Mouse (Mus musculus) lung, embryonic 15.5 days (tissue): ENCODE measurements around the gene Cask. TPM values are rescaled to one million over a fixed set of nuclear protein-coding genes. Genes with fewer than 3 reads are reported as not detected.
"Not testable (repeated sequence)": the region's sequence is repeated elsewhere in the genome, so short reads cannot be mapped to it uniquely, and the experiment has no call there.

Experiments
- ATAC-seq: fragments of 200-750 bp; cut with Nextera tagmentation; 2 replicates; pipeline ENCODE4 v1.8.0; 2017; ENCODE audit warnings: moderate number of reproducible peaks, borderline replicate concordance; ENCODE audit not compliant: low FRiP score, low TSS enrichment; ENCODE audit errors: extremely low read depth
- H3K27ac ChIP-seq: fragments of 300-500 bp; sonication (generic); 2 replicates; pipeline ENCODE4 v1.5.1; 2015; ENCODE audit warnings: moderate library complexity, mild to moderate bottlenecking, inconsistent platforms
- H3K27me3 ChIP-seq: fragments of 300-500 bp; sonication (generic); 2 replicates; pipeline ENCODE4 v1.6.1; 2015; ENCODE audit warnings: inconsistent platforms
- H3K36me3 ChIP-seq: fragments of 300-500 bp; sonication (generic); 2 replicates; pipeline ENCODE4 v1.6.1; 2015; ENCODE audit warnings: inconsistent platforms
- H3K4me1 ChIP-seq: fragments of 300-500 bp; sonication (generic); 2 replicates; pipeline ENCODE4 v1.6.1; 2015; ENCODE audit warnings: inconsistent platforms
- H3K4me2 ChIP-seq: fragments of 300-500 bp; sonication (generic); 2 replicates; pipeline ENCODE4 v1.6.1; 2015; ENCODE audit warnings: inconsistent platforms, mild to moderate bottlenecking, moderate library complexity
- H3K4me3 ChIP-seq: fragments of 300-500 bp; sonication (generic); 2 replicates; pipeline ENCODE4 v1.5.1; 2015; ENCODE audit warnings: mild to moderate bottlenecking, inconsistent platforms
- H3K9ac ChIP-seq: fragments of 300-500 bp; sonication (generic); 2 replicates; pipeline ENCODE4 v1.6.1; 2015; ENCODE audit warnings: inconsistent platforms
- H3K9me3 ChIP-seq: fragments of 300-500 bp; sonication (generic); 2 replicates; pipeline ENCODE4 v1.6.1; 2016; ENCODE audit warnings: inconsistent platforms
- WGBS: fragments of 180-500 bp; shearing (Covaris S2); methylation state at CpG from one replicate; pipeline ENCODE4 v1.1.7; 2015; 5-methylcytosine and 5-hydroxymethylcytosine counted together
- polyA plus RNA-seq: library from polyadenylated mRNA; unstranded; fragments of >200 nt; fragmentation: Nextera tagmentation; extraction: Ambion mirVana; gene quantifications from 2 replicates; pipeline ENCODE4 v1.2.1, GENCODE M21; 2015

The Cask gene
- polyA plus RNA-seq, 1 experiment from 2014 or later: 11.6 TPM

- Histone ChIP-seq H3K36me3 (no peaks in the 10 kb centered on the region), H3K9me3 (no peaks in the 10 kb centered on the region), H3K4me3 (no peak overlapping the region), H3K27ac (no peak overlapping the region), H3K4me2 (no peak overlapping the region), H3K9ac (no peak overlapping the region), H3K4me1 (no peaks in the 10 kb centered on the region), H3K27me3 (no peaks in the 10 kb centered on the region)
- ATAC-seq: no peak
- 76% methylated on average over 2 of the region's 2 CpGs for WGBS
Observed at GRCm38 (mm10) chrX:13798754-13799153, 52.4 kb downstream of the Cask start.

GRCm38 (mm10) chrX:13765672-13766071, 85.5 kb downstream of the Cask start:
- H3K27me3 ChIP-seq: no peaks in the 10 kb centered on the region
- WGBS: 81% methylated on average over 1 of the region's 1 CpGs

DNA sequence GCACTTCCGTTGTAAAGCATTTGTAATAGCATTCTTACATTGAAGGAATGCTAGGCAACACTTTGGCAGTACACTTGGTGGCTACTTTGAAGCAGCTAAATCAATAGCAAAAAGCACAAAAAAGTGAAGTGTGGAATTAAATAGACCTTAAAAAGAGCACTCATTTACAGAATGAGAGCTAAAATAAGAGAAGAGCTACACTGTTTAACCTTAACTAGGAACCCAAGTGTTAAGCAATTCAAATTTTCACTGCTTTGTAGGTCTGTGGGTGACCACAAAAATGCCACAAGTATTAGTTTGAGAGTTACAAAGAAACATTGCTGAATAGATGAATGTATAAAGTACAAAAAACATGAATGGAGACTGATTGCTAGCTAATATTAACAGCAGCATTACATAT, 86.1 kb downstream of the Cask start:
- WGBS: 54% methylated on average over 1 of the region's 1 CpGs
- ATAC-seq: no peak
- H3K4me3 ChIP-seq: no peak overlapping the region
- H3K9ac ChIP-seq: no peak overlapping the region
- no peaks in the 10 kb centered on the region for H3K9me3 ChIP-seq
- no peak overlapping the region for H3K4me2 ChIP-seq
- no peak overlapping the region for H3K27ac ChIP-seq
- H3K27me3 ChIP-seq: no peaks in the 10 kb centered on the region
- no peaks in the 10 kb centered on the region for H3K36me3 ChIP-seq
- no peaks in the 10 kb centered on the region for H3K4me1 ChIP-seq

More at GRCm38 (mm10) chrX:13765672-13766071, 85.5 kb downstream of the Cask start:
- H3K27ac ChIP-seq: no peak overlapping the region
- ATAC-seq: no peak
- H3K4me3 ChIP-seq: no peak overlapping the region
- H3K4me2 ChIP-seq: no peak overlapping the region
- no peaks in the 10 kb centered on the region for H3K9me3 ChIP-seq
- no peak overlapping the region for H3K9ac ChIP-seq
- no peaks in the 10 kb centered on the region for H3K36me3 ChIP-seq
- H3K4me1 ChIP-seq: no peaks in the 10 kb centered on the region

- ATAC-seq: no peak
Observed at GRCm38 (mm10) chrX:13757279-13758005, 93.7 kb downstream of the Cask start.

DNA sequence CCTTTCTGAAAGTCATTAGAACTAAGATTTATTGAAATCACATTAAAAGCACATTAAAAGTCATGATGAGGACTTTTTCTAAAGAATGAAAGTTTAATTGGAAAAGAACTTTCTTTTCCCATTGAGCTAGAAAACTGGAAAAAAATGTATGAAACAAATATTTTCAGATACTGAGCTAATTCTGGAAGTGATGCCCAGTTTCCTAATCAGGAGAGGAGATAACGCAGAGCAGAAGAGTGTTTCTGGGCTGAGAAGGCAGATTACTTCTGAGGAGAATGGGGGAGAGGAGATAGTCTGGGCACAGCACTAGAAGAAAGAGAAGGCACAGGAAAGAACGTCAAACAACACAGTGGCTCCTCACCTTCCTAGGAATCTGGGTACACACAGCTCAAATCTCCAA, 110.1 kb downstream of the Cask start:
- 43% methylated on average over 2 of the region's 2 CpGs for WGBS
- no peak overlapping the region for H3K9ac ChIP-seq

More at GRCm38 (mm10) chrX:13757279-13758005, 93.7 kb downstream of the Cask start:
- Histone ChIP-seq H3K9ac (no peak overlapping the region), H3K4me3 (no peak overlapping the region), H3K27ac (no peak overlapping the region), H3K4me1 (no peaks in the 10 kb centered on the region), H3K9me3 (no peaks in the 10 kb centered on the region), H3K36me3 (no peaks in the 10 kb centered on the region), H3K27me3 (no peaks in the 10 kb centered on the region), H3K4me2 (no peak overlapping the region)
- WGBS: 29% methylated on average over 3 of the region's 3 CpGs

DNA sequence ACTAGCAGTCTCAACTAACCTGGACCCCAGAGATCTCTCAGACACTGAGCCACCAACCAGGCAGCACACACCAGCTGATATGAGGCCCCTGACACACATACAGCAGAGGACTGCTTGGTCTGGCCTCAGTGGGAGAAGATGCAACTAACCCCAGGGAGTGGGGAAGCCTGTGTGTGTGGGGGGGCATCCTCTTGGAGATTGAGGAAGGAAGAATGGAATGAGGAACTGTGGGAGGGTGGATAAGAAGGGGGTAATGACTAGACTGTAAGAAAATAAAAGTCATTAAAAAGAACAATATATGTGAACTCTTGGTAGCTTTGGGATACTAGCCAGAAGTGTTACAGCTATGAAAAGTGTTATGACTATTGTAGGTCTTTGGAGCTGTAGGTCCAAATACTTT, 120.4 kb downstream of the Cask start:
- not testable (repeated sequence) for H3K27ac ChIP-seq, H3K4me1 ChIP-seq, ATAC-seq, H3K4me2 ChIP-seq, H3K9me3 ChIP-seq, H3K27me3 ChIP-seq, H3K9ac ChIP-seq, H3K4me3 ChIP-seq, H3K36me3 ChIP-seq

More for the DNA sequence above, 110.1 kb downstream of the Cask start:
- no peak overlapping the region for H3K4me2 ChIP-seq
- no peak for ATAC-seq
- H3K4me1 ChIP-seq: no peaks in the 10 kb centered on the region
- no peak overlapping the region for H3K27ac ChIP-seq
- H3K36me3 ChIP-seq: no peaks in the 10 kb centered on the region
- no peaks in the 10 kb centered on the region for H3K27me3 ChIP-seq
- H3K4me3 ChIP-seq: no peak overlapping the region
- H3K9me3 ChIP-seq: no peaks in the 10 kb centered on the region

DNA sequence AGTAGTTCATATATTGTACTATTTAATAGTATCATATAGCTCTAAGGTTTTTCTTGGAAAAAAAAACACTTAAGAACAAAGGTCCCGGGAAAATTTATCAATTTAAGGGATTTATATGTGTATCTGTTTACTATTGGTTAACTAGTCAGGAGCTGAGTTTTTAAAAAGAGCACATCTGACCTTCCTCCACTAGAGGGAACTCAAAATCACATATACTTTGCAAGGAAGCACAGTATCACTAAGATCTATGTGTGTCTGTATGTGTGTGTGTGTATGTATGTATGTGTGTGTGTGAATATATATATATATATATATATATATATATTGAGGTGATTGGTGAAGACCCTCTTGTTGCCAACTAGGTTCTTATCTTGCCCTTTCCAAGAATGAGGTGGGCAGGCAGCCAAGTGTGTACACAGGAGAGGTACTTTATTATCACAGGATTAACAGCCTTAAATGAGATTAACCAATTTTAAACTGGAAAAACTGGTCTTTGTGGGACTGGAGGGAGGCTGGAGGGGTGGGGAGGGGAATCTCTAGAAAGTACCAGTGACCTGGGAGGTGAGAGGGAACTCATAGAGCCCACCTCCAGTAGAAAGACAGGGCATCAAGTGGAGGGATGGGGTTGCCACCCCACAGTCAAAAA, 121.2 kb downstream of the Cask start:
- Histone ChIP-seq H3K4me3 (no peak overlapping the region), H3K27me3 (no peaks in the 10 kb centered on the region), H3K4me1 (no peaks in the 10 kb centered on the region), H3K27ac (no peak overlapping the region), H3K4me2 (no peak overlapping the region), H3K9me3 (no peaks in the 10 kb centered on the region), H3K36me3 (no peaks in the 10 kb centered on the region), H3K9ac (no peak overlapping the region)
- WGBS: 59% methylated on average over 1 of the region's 1 CpGs
- ATAC-seq: no peak

- ATAC-seq: peak; percentile 86; the same call in 1 of the 2 replicates
- Histone ChIP-seq H3K9me3 (no peaks in the 10 kb centered on the region), H3K4me2 (no peak overlapping the region), H3K27ac (no peak overlapping the region), H3K36me3 (no peaks in the 10 kb centered on the region), H3K4me3 (no peak overlapping the region), H3K4me1 (no peaks in the 10 kb centered on the region), H3K9ac (no peak overlapping the region), H3K27me3 (no peaks in the 10 kb centered on the region)
- 55% methylated on average over 8 of the region's 8 CpGs for WGBS
Observed at GRCm38 (mm10) chrX:13725573-13726403, 125.4 kb downstream of the Cask start.

GRCm38 (mm10) chrX:13720296-13720829, 130.8 kb downstream of the Cask start:
- Histone ChIP-seq H3K27ac (no peak overlapping the region), H3K4me1 (no peaks in the 10 kb centered on the region), H3K4me2 (no peak overlapping the region), H3K36me3 (no peaks in the 10 kb centered on the region), H3K4me3 (no peak overlapping the region), H3K27me3 (no peaks in the 10 kb centered on the region), H3K9me3 (no peaks in the 10 kb centered on the region), H3K9ac (no peak overlapping the region)
- 43% methylated on average over 7 of the region's 7 CpGs for WGBS
- ATAC-seq: peak; percentile 55; the same call in 1 of the 2 replicates

GRCm38 (mm10) chrX:13718283-13718682, 132.9 kb downstream of the Cask start:
- WGBS: 47% methylated on average over 1 of the region's 1 CpGs

GRCm38 (mm10) chrX:13716796-13717569, 134.2 kb downstream of the Cask start:
- 65% methylated on average over 4 of the region's 4 CpGs for WGBS
- Histone ChIP-seq H3K4me3 (no peak overlapping the region), H3K9me3 (no peaks in the 10 kb centered on the region), H3K27ac (no peak overlapping the region), H3K36me3 (no peaks in the 10 kb centered on the region), H3K9ac (no peak overlapping the region), H3K27me3 (no peaks in the 10 kb centered on the region), H3K4me1 (no peaks in the 10 kb centered on the region), H3K4me2 (no peak overlapping the region)
- ATAC-seq: no peak

More at GRCm38 (mm10) chrX:13718283-13718682, 132.9 kb downstream of the Cask start:
- Histone ChIP-seq H3K4me2 (no peak overlapping the region), H3K4me1 (no peaks in the 10 kb centered on the region), H3K9ac (no peak overlapping the region), H3K27ac (no peak overlapping the region), H3K4me3 (no peak overlapping the region), H3K36me3 (no peaks in the 10 kb centered on the region), H3K9me3 (no peaks in the 10 kb centered on the region), H3K27me3 (no peaks in the 10 kb centered on the region)
- ATAC-seq: no peak
